Mouse (Mus musculus) adipocyte (in vitro differentiated cells): Measurements from ENCODE around the gene Pdpn.
"Not testable (repeated sequence)": the region's sequence is repeated elsewhere in the genome, so short reads cannot be mapped to it uniquely, and the experiment has no call there.

Experiments used
- DNase-seq: peaks from one replicate; pipeline ENCODE4 v3.0.0-alpha.2; 2016; ENCODE audit warnings: low spot score

Pdpn gene

GRCm38 (mm10) chr4:143299325-143300070 is at the start of gene Pdpn:
Pdpn (minus strand) TSS chr4:143299564.
- DNase-seq, result no peak

DNA sequence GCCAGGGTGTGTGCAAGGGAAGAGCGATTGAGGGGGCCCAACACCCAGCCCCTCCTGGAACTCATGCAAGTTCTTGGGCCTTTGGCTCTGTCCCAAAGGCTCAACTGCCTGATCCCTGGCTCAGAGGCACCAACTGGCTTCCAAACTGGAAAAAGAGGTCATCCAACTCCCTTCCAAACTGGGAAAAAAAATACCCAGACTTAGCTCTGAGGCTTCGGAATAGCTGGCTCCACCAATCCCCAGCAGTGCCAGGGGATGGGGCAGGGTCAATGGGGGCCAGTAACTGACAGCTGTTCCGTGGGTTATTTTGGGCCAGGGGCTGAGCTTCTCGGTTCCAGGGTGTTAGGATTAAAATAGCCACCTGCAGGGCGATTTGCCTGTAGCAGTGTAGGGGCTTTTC is 49.3 kb upstream of the Pdpn start:
- DNase-seq, result no peak

DNA sequence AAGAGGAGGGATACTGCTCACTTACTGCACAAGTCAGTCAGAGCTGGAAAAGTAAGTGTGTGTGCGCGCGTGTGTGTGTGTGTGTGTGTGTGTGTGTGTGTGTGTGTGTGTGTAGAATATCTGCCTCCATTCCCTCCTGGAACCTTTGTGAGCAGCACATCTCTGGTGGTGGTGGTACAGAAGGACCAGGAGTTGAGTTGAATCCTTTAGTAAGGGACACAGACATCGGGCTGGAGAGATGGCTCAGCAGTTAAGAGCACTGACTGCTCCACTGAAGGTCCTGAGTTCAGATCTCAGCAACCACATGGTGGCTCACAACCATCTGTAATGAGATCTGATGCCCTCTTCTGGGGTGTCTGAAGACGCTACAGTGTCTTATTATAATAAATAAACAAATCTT is 46.1 kb upstream of the Pdpn start:
- not testable (repeated sequence) for DNase-seq

DNA sequence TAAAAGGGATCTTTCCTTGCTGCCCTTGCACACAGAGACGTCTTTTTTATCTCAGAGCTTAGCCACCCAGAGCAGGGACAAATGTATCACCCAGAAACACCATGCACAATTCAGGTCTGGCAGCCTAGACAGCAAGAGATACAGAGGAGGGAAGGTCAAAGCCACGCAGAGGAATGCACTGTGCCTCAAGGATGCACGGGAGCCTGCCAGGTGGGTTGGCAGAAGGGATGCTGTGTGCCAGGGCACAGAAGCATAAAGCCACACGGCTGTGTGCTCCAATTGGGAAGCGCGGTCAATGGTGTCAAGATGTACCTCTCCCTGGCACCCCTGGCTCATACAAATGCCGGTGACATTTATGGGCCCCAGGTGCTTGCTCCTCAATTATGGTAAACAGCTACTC is 42.1 kb upstream of the Pdpn start:
- DNase-seq, result no peak

GRCm38 (mm10) chr4:143339808-143340207 is 40.4 kb upstream of the Pdpn start:
- no peak for DNase-seq

- no peak for DNase-seq
These were observed 36.7 kb upstream of the Pdpn start for GRCm38 (mm10) chr4:143336096-143336495.

DNA sequence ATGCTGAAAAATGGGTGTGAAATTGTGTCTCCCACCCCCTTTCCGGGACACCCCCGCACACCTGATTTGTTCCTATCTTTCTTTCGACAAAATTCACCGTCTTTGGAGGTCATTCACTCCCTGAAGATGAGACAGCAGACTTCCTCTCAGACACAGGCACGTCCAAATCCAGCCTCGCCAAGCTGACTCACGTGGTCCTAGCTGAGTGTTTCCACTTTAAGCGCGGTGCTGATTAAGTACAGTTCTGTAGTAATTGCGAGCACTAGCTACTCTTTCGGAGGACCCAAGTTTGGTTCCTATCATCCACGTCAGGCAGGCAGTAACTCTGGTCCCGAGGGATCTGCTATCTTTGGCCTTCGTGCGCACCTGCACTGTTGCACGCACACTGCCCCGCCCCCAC is 35.6 kb upstream of the Pdpn start:
- no peak for DNase-seq

DNA sequence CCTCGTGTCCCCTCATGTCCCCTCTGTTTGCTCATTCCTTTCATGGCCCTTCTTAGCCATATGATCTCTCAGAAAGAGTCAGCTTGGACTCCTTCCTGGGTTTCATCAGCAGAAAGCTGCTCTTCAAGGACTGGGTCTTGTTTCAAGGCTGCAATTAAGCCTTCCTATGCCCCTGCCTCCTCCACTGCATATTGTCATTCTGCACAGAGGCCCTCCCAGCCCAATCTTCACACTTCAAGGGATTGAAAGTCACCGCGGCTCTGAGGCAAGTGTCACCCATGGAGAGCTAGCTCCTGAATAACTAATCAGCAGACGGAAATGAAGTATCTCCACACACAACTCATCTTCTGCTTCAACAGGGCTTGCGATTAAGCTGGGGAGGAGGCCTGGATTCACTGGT is 34.8 kb upstream of the Pdpn start:
- DNase-seq, result no peak

- DNase-seq, result no peak
These were observed 32.4 kb upstream of the Pdpn start for GRCm38 (mm10) chr4:143331787-143332186.

GRCm38 (mm10) chr4:143330566-143330965 is 31.2 kb upstream of the Pdpn start:
- peak; percentile 4 for DNase-seq

DNA sequence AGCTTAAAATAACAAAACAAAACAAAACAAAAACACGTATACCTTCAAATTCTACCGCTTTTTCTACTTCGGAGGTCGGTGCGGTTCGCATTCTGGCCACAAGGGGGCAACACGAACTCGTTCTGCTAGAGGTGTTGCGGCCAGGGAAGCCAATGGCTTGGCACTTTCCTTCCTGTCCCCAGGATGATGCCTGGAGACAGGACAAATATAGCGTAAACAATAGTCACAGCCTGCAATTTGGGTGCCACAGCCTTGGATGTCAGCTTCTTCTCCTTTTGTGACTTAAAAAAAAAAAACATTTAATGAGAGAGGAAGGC is 26.2 kb upstream of the Pdpn start:
- peak; percentile 53 for DNase-seq

DNA sequence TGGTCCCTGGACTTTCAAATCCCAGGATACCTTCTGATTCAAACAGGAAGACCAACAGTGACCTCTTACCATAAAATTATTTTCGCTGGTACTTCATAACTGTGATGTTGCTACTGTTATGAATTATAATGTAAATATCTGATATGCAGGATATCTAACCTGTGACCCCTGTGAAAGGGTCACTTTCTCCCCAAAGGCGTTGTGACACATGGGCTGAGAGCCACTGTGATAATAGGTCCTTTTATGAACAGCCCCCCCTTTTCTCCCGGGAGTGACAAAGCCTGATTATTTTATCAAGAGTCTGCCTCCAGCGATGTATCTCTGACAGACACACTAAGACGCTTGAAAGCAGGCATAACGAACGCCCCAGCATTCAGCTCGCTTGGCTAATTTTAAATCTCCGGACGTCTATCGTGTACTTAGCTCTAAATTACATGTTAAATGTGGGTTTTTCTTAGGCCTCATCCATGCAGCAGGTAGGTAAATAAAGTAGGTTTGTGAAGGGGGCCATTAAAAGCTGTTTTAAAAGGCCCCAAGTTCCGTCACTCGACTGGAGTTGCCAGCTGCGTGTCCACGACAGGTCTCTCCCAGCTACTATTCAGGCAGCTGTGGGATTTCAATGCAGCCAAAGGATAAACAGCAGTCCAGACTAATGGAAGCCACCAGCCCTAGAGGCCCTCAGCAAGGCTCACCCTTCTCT is 25.7 kb upstream of the Pdpn start:
- no peak for DNase-seq

- no peak for DNase-seq
These were observed 25.0 kb upstream of the Pdpn start for GRCm38 (mm10) chr4:143324176-143324924.

DNA sequence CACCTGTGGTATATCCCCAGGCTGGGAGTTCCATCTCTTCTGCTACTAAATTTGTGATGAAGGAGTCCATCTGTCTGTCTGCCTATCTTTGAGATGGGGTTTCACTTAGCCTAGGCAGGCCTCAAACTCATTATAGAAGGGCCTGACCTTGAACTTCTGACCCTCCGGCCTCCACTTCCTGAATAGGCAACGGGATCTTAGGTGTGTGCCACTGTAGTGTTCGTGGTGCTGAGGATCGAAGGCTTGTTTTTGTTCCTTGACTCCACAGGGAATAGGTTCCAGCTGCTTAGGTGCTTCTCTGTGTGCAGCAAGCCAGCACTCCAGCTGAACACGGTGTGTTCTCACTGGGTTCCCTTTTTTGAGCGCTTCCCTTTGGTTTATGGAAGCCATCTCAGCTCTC is 13.9 kb upstream of the Pdpn start:
- DNase-seq, result no peak

DNA sequence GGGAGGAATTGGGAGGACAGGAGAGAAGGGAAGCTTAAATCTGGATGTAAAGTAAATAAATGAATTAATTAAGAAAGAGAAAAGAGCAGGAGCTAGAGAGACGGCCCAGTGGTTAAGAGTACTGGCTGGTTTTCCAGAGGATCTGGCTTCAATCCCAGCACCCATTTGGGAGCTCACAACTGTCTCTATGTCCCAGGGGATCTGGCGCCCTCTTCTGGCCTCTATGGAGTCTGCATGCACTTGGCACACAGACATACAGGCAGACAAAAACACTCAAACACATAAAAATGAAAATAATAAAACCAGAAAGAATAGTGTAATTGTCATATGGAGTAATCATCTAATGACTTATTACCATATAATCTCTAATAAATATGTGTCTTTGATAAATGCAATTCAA is 12.0 kb upstream of the Pdpn start:
- DNase-seq, result no peak

GRCm38 (mm10) chr4:143305987-143306772 is 6.8 kb upstream of the Pdpn start:
- DNase-seq, result no peak

DNA sequence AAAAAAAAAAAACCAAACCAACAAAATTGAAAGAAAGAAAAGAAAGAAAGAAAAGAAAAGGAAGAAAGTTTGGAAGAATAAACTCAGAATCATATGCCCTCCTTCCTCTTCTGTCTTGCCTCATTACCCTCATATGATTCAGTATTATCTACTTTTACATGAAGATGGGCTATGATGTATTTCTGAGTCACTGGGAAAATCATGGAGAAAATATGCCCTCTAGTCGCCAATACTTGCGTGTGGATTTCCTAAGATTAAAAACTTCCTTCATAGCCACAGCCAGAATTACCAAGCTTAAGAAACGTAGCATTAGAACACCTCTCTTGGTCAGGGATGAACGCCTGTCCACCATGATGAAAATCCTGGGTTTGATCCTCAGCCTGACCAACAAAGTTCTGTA is 5.7 kb upstream of the Pdpn start:
- no peak for DNase-seq

GRCm38 (mm10) chr4:143302279-143302890 is 3.0 kb upstream of the Pdpn start:
- DNase-seq, result no peak

DNA sequence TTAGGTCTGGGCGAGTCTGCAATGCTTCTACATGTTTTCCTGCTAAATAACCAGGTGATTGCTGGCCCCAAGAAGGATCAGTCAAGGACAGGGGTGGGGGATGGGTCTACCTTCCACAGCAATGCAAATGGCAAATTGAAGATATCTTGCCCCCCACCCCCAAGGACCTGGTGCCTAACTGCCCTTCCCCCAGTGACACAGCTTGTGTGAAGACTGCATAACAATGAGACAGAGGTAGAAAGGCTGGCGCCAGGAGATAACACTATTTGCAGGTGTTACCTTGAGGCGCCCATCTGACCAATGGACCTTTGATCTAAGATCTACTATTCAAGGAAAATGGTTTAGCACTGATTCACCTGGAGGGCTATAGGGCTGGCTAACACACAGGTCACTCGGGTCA is 2.5 kb upstream of the Pdpn start:
- no peak for DNase-seq

DNA sequence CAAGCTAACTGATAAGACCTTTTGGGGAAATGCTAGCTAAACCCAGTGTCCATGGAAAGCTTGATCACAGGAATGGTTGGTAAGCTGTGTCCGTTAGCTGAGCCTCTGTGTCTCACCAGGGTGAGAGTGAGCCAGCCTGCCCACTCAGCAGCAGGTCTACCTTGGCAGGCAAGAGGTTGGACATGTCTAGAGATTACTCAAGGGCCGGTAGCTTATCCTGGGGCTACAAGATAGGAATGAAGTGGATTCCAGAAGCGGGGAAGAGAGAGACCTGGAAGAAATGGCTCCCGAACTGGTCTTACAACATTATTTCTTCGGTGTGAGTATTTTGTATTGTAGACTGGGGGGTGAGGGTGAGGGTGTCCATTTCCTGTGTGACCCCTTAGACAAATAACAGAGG is 1.7 kb upstream of the Pdpn start:
- no peak for DNase-seq

DNA sequence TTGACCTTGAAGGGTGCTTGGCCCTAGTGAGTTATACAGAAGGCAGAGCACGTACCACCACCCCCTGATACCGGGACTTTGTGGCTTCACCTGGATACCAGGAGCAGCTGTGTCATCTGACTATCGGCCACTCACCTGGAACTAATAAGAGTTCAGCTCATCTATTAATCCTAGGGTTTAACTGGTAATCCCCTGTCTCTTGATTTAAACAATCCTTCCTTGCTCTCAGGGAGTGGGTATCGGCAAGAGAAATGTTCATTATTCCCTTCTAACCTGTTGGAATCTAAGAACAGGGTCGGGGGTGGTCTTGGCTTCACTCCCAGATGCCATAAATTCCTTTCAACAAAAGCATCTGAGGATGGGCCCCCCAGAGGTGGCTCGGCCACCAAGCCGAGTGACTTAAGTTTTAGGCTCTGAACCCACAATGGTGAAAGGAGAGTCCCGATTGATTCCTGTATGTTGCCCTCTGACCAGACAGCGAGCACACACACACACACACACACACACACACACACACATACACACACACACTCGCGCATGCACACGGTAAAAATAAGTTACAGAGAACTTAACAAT is 837 bp upstream of the Pdpn start:
- no peak for DNase-seq
